Mouse (Mus musculus) olfactory bulb, adult 2 months (tissue): ENCODE data around the gene Asb3. TPM values are rescaled to one million over a fixed set of nuclear protein-coding genes. Genes with fewer than 3 reads are reported as not detected.

Source experiments
- H3K27ac ChIP-seq: fragments of 200-500 bp; 2 replicates; pipeline ENCODE4 v1.5.1; 2012; ENCODE audit warnings: low read depth, low read length; ENCODE audit not compliant: insufficient read depth
- H3K4me1 ChIP-seq: fragments of 200-500 bp; 2 replicates; pipeline ENCODE4 v1.6.1; 2012; ENCODE audit warnings: low read length; ENCODE audit not compliant: control insufficient read depth, insufficient read depth
- H3K4me3 ChIP-seq: fragments of 200-500 bp; 2 replicates; pipeline ENCODE4 v1.5.1; 2012; ENCODE audit warnings: mild to moderate bottlenecking, low read depth, low read length, moderate library complexity; ENCODE audit not compliant: insufficient read depth
- CTCF ChIP-seq: fragments of 200-500 bp; IDR thresholded peaks from 2 replicates; pipeline ENCODE4 v1.5.1; 2012; ENCODE audit warnings: low read depth, mild to moderate bottlenecking, low read length, moderate library complexity; ENCODE audit not compliant: insufficient read depth
- POLR2A ChIP-seq: fragments of 200-500 bp; IDR thresholded peaks from 2 replicates; pipeline ENCODE4 v1.6.1; 2012; ENCODE audit warnings: mild to moderate bottlenecking, low read depth, low read length, moderate library complexity; ENCODE audit not compliant: insufficient read depth
- WGBS: fragments of 180-500 bp; shearing (Covaris S2); methylation state at CpG from one replicate; pipeline ENCODE4 v1.1.7; 2018; 5-methylcytosine and 5-hydroxymethylcytosine counted together
- polyA plus RNA-seq: library from polyadenylated mRNA; stranded (reverse); fragments of >200 nt; gene quantifications from 2 replicates; pipeline ENCODE4 v1.2.4, GENCODE M21; 2012; ENCODE audit warnings: low replicate concordance; ENCODE audit not compliant: missing spikeins, insufficient read depth, insufficient read length

Gene Asb3
- polyA plus RNA-seq, 1 experiment, result not detected

DNA sequence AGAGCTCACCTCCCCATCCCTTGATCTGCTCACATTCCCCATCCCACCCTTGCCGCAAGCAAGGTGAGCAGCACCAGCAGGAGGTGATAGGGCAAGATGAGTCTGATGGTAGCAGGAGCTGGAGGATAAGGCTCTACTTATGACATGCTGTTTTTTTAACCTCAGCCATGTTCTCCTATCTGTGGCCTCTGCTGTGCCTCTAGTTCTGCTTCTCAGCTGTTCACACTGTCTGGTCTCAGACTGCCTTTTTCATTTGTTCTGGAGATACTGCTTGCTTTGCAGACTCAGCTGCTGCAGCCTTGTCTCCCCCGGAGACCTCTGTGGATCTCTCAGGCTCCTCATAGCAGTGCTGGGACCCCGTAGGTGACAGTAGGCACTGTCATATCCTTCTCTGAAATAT is 38.1 kb downstream of the Asb3 start:
- WGBS, result 97% methylated on average over 3 of the region's 3 CpGs
- no peak for TF ChIP-seq POLR2A
- no peak for TF ChIP-seq CTCF

DNA sequence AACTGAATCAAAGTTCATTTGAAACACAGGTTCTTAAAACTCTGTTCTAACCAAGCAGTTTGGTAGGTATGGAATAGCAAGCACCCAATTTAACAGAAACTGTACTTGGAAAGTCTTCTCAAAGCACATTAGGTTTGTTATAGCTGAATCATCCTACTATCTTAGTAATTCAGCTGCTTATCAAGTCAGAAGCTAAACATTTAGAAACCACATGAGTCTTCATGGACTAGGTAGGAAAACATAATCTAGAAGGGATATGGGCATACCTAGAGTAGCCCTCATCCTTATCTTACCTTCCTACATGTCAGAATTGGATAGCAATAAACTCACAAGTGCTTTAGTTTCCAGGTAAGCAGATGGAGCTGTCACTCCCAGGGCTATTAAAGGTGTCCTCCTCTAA is 42.9 kb downstream of the Asb3 start:
- H3K4me3 ChIP-seq, result no peak overlapping the region
- no peak for TF ChIP-seq POLR2A
- no peak for TF ChIP-seq CTCF
- H3K27ac ChIP-seq, result no peak overlapping the region
- H3K4me1 ChIP-seq, result no peaks in the 10 kb centered on the region

More for the DNA sequence above, 38.1 kb downstream of the Asb3 start:
- Histone ChIP-seq H3K4me1 (no peaks in the 10 kb centered on the region), H3K4me3 (no peak overlapping the region), H3K27ac (no peak overlapping the region)

DNA sequence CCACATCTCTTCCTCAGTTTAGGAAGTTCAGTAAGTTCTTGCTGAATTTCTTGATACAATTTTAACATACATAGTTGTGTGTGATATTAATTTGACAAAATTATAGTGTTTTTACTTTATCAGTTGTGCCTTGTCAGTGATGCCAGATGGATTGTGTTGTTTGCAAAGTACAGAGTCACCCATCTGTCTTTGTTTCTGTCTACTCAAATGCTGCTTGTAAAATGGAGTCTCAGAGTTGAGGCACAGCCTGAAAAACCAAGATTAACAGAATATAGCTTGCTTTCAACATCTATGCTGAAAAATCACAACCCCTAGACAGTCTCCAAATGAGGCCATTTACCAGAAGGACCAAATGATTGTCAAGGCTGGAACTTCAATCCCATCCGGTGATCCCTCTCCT is 43.3 kb downstream of the Asb3 start:
- H3K27ac ChIP-seq, result no peak overlapping the region
- no peak overlapping the region for H3K4me3 ChIP-seq
- TF ChIP-seq POLR2A, result no peak
- TF ChIP-seq CTCF, result no peak
- no peaks in the 10 kb centered on the region for H3K4me1 ChIP-seq
- WGBS, result 94% methylated on average over 1 of the region's 1 CpGs

DNA sequence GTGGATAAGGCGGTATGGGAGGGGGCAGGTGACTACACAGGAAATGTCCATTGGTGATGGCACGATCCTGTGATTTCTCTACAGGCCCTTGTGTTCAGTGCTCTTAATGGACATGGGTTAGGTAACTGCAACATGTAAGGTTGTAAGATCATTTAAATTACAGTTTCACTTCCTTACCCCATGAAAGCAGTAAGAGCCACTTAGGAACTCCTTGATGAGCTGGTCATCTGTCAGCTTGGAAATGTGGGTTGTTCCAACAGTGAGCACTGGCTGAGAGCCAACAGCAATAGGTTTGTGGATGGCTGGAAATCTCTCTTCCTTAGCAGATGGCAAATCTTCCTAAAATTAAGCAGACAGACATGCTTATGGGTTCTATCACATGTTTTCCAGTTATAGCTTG is 58.3 kb downstream of the Asb3 start:
- H3K4me1 ChIP-seq, result no peaks in the 10 kb centered on the region
- no peak overlapping the region for H3K27ac ChIP-seq
- TF ChIP-seq CTCF (no peak), POLR2A (no peak)
- WGBS, result 93% methylated on average over 2 of the region's 2 CpGs
- H3K4me3 ChIP-seq, result no peak overlapping the region

DNA sequence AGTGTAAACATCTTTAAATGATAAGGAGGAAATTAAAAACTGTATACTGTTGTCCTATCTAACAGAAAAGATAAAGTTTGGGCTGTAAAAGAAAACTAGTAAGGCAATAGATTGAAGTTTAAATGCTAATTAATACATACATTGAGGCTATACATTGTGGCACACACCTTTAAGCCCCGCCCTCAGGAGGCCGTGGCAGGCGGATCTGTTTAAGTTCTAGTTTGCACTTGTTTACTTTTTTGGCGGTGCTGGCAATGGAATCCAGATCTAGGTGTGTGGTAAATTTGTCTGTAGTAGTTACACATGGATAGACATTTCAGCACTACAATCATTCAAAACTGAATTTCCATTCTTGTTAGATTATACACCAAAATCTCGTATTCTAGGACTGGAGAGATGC is 67.6 kb downstream of the Asb3 start:
- Histone ChIP-seq H3K4me3 (no peak overlapping the region), H3K4me1 (0 out of 2 replicates have a peak, but pooled peaks cover 2% of the 10 kb centered on the region), H3K27ac (no peak overlapping the region)
- TF ChIP-seq CTCF (no peak), POLR2A (no peak)
- 44% methylated on average over 5 of the region's 5 CpGs for WGBS

DNA sequence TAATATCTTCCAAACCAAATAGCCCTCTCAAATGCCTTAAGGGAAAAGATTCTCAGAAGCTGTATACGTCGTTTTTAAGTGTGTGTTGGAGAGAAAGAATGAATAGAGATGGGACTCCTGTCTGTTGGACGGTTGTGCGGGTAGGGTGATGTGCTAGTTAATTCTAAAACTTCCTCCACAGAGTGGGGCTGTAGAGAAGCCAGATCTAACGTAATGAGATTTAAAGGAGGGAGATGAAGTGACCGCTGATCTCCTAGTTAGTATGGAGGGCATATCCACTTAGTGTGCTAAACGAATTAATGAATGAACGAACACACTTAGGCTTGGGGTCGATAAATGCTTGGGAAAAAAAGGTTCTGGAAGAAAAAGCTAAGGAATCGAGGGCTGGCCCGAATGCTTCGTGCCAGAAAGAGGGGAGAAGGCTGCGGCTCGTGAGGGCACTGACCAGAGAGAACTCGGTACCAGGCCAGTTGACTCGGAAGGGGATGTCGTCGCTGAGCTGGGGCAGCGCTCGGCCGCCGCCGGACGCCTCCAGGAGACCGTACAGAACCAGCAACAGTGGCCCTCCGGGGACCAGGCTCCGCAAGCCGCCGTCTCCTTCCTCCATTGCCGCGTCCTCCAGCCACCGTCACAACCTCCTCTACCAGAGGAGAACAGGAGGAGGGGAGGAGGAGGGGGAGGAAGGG is 68.4 kb downstream of the Asb3 start:
- under 1% methylated on average over 32 of the region's 32 CpGs for WGBS
- 0 out of 2 replicates have a peak, but pooled peaks cover 2% of the 10 kb centered on the region for H3K4me1 ChIP-seq
- no peak for TF ChIP-seq POLR2A
- TF ChIP-seq CTCF, result no peak
- H3K4me3 ChIP-seq, result peak overlapping the region; percentile 100
- H3K27ac ChIP-seq, result peak overlapping the region; percentile 35

DNA sequence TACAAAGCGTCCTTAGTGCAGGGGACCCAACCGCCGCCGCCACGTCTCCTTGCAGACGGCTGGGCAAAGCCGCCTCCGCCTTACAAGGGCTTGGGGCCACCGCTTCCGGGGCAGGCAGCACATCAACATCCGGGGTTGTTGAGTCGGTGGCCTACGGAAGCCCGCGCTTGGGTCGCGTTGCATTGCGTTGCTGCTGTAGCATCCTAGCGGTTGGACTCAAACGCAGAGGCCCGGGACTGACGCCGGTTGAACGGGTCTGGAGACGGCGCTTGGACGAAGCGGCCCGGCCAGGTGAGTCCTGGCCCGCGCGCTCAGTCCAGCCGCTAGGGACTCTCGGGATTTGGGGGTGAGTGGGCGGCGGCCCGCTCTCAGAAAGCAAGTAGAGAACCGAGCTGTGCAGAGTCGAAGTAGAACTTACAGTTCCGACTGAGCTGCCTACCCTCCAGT is 69.1 kb downstream of the Asb3 start, which contains the start of gene Erlec1:
Gene Erlec1 (minus strand): TSS at position 57 of the 447 bp plus-strand sequence.
- under 1% methylated on average over 40 of the region's 40 CpGs for WGBS

DNA sequence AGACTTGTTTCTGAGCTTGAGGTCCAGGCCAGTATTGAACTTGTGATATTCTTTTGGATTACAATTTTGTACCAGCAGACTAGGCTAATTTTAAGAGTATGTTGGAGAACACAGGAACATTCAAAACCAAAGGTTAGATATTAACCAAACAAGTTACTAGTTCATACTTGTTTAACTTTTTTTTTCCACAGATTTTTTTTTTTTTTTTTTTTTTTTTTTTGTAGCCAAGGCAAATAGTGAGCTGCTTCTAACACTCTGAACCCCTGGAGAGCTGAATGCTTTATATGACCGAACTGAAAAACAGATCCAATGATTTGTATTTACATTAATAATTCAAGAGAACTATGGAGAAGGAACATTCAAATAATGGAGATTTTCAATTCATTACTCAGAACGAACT is 100.0 kb downstream of the Asb3 start:
- Histone ChIP-seq H3K4me1 (no peaks in the 10 kb centered on the region), H3K4me3 (no peak overlapping the region), H3K27ac (no peak overlapping the region)
- WGBS, result 15% methylated on average over 2 of the region's 2 CpGs
- TF ChIP-seq POLR2A, result no peak
- TF ChIP-seq CTCF, result no peak

More for the DNA sequence above, 69.1 kb downstream of the Asb3 start, which contains the start of gene Erlec1:
- Histone ChIP-seq H3K27ac (peak within 1 kb of the TSS; percentile 59), H3K4me3 (peak within 1 kb of the TSS; percentile 100), H3K4me1 (0 out of 2 replicates have a peak, but pooled peaks cover 2% of the 10 kb centered on the region)
- TF ChIP-seq CTCF (0 out of 2 replicates have a peak, but pooled peaks have one; percentile 27), POLR2A (0 out of 2 replicates have a peak, but pooled peaks have one; percentile 27)

DNA sequence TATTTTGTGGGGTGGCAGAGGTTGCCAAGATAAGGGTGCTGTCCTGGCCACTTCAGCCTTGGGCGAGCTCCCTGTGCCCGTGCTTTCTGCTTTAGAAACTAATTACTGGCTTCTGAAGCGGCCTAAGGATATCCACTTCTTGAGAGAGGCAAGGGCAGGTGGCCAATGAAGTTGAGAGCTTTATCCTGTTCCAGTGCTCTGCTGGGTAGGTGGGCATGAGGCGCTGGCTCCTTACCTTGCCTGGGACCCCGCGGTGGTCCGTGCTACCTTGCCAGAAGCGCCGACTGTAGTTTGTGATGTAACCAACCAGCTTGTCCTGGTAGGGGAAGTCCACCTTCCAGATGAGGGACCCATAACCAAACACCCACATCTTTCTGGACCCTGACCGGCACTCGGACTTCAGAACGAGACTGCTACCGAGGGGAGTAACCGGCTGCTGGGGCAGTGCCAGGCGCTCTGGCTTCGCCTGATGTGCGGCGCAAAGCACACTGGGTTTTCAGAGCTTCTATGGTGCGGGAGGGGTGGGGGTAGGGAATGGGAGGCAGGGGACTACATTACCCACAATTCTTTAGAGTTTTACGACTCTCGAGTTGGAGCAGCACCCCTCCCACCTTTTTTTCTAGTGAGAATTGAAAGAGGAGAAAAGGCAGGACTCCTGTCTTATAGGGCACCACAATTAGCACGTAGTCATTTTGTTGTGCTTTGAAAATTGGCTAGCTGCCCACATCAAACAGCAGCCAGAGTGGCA is 100.8 kb downstream of the Asb3 start, which contains the start of gene Chac2:
Gene Chac2 (minus strand): TSS at position 474 of the 748 bp plus-strand sequence.
- TF ChIP-seq POLR2A (peak; percentile 68), CTCF (no peak)
- Histone ChIP-seq H3K4me1 (no peaks in the 10 kb centered on the region), H3K27ac (peak within 1 kb of the TSS; percentile 5; the same call in 1 of the 2 replicates), H3K4me3 (peak within 1 kb of the TSS; percentile 56)
- under 1% methylated on average over 22 of the region's 22 CpGs for whole genome bisulfite sequencing
